Mouse (Mus musculus) small intestine, adult 2 months (tissue): Measurements from ENCODE around the gene Ncoa5.

ENCODE experiments used
- CTCF ChIP-seq: fragments of 200-500 bp; IDR thresholded peaks from 2 replicates; pipeline ENCODE4 v1.5.1; 2012; ENCODE audit warnings: low read depth, mild to moderate bottlenecking, control low read depth, inconsistent platforms, low read length, moderate library complexity, mixed read lengths; ENCODE audit not compliant: insufficient replicate concordance, insufficient read length; ENCODE audit errors: extremely low read depth
- POLR2A ChIP-seq: fragments of 200-500 bp; IDR thresholded peaks from 2 replicates; pipeline ENCODE4 v1.6.1; 2012; ENCODE audit warnings: low read depth, mild to moderate bottlenecking, control low read depth, inconsistent platforms, low read length, moderate library complexity

GRCm38 (mm10) chr2:165073381-165073781 is 38.7 kb upstream of the Ncoa5 start:
- TF ChIP-seq CTCF (no peak), POLR2A (no peak)
